Mouse (Mus musculus) myocyte (in vitro differentiated cells): ENCODE data around the gene Ldb1. TPM values are rescaled to one million over a fixed set of nuclear protein-coding genes. Genes with fewer than 3 reads are reported as not detected.

Source experiments
- H3K27me3 ChIP-seq: one replicate; pipeline ENCODE4 v1.6.1; 2011; ENCODE audit not compliant: control insufficient read depth, insufficient read depth, insufficient read length
- H3K36me3 ChIP-seq: one replicate; pipeline ENCODE4 v1.6.1; 2011; ENCODE audit not compliant: control insufficient read depth, insufficient read depth
- H3K4me2 ChIP-seq: one replicate; pipeline ENCODE4 v1.6.1; 2011; ENCODE audit warnings: low read depth, control low read depth
- H3K4me3 ChIP-seq: one replicate; pipeline ENCODE4 v1.5.1; 2011; ENCODE audit warnings: mild to moderate bottlenecking, control low read depth, moderate library complexity
- H3K79me2 ChIP-seq: one replicate; pipeline ENCODE4 v1.6.1; 2011; ENCODE audit not compliant: control insufficient read depth, insufficient read depth
- H3ac ChIP-seq: one replicate; pipeline ENCODE4 v1.6.1; 2011; ENCODE audit not compliant: control insufficient read depth, insufficient read length
- MAX ChIP-seq: IDR thresholded peaks from one replicate; pipeline ENCODE4 v1.6.1; 2011; ENCODE audit warnings: low read depth, mild to moderate bottlenecking, control low read depth
- POLR2AphosphoS2 ChIP-seq: IDR thresholded peaks from one replicate; pipeline ENCODE4 v1.6.1; 2011; ENCODE audit warnings: low read depth, control low read depth; ENCODE audit not compliant: insufficient read length
- polyA plus RNA-seq: library from polyadenylated mRNA; unstranded; fragments of >200 nt; fragmentation: generic; extraction: Trizol; gene quantifications from one replicate; pipeline ENCODE4 v1.2.1, GENCODE M21; 2012; ENCODE audit warnings: missing spikeins

The Ldb1 gene
- polyA plus RNA-seq, 1 experiment = 68.7 TPM

DNA sequence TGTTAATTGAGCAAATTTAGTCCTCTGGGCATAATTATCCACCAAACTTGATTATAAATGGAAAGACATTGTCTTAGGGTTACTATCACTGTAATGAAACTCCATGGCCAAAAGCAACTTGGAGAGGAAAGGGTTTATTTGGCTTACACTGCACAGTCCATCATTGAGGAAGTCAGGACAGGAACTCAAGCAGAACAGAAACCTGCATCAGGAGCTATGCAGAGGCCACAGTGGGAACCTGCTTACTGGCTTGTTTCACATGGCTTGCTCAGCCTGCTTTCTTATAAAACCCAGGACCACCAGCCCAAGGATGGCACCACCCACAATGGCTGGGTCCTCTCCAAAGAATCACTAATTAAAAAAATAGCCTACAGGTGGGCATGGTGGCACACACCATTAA lies 60.6 kb downstream of the Ldb1 start:
- TF ChIP-seq MAX (no peak), POLR2AphosphoS2 (no peak)
- H3ac ChIP-seq = no peak overlapping the region
- no peak overlapping the region for H3K4me3 ChIP-seq
- H3K79me2 ChIP-seq = no peaks in the 10 kb centered on the region
- no peak overlapping the region for H3K4me2 ChIP-seq
- no peaks in the 10 kb centered on the region for H3K27me3 ChIP-seq
- H3K36me3 ChIP-seq = no peaks in the 10 kb centered on the region

Other genes with a start within 250 kb of the Ldb1 start
- gene Kcnip2, start 229.2 kb downstream of the Ldb1 start, polyA plus RNA-seq = 0.04 TPM
- gene Armh3, start 46.7 kb downstream of the Ldb1 start, polyA plus RNA-seq = 9.7 TPM
- gene Hps6, start 41.7 kb downstream of the Ldb1 start, polyA plus RNA-seq = 12.0 TPM
- 19.7 TPM for gene Pprc1, start 328 bp downstream of the Ldb1 start, polyA plus RNA-seq
- gene Nolc1, start 30.6 kb upstream of the Ldb1 start, polyA plus RNA-seq = 30.9 TPM
- 0.50 TPM for gene Elovl3, start 86.7 kb upstream of the Ldb1 start, polyA plus RNA-seq
- gene Pitx3, start 103.1 kb upstream of the Ldb1 start, polyA plus RNA-seq = 9.3 TPM
- 61.8 TPM for gene Gbf1, start 107.3 kb upstream of the Ldb1 start, polyA plus RNA-seq